Mouse (Mus musculus) 416B (cell line): ENCODE measurements at regions not wholly inside any gene's neighbourhood (a gene's known extent, or its start where the extent isn't known, plus 50 kb on each side); places are given as distances from the start of the nearest gene placed in this dataset.

Experiments used
- DNase-seq: peaks from one replicate; pipeline ENCODE4 v3.0.0; 2011; ENCODE audit warnings: low read depth

GRCm38 (mm10) chr5:43339671-43340070, 106.7 kb downstream of the Cpeb2 start:
- no peak for DNase-seq

GRCm38 (mm10) chr5:43341475-43341874, 108.5 kb downstream of the Cpeb2 start:
- DNase-seq: no peak

GRCm38 (mm10) chr5:43344441-43344840, 111.5 kb downstream of the Cpeb2 start:
- DNase-seq: no peak

DNA sequence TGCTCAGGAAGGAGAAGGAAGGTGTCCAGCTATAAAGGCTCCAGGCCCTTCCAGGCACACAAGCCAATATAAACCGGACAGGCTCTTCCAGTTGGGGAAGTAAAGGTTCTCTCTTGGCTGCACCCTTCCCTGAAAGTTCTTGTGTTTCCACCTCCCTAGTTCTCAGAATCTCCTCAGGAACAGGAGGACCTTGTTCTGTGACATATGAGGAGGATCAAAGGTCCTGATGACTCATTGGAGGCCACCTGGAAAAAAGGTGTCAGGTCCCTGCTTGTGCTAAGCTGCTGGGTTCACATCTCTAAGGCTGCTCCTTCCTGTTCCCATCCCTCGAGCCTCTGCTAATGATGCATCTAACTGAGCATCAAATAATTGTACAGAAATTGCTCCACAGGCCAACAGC, 118.0 kb downstream of the Cpeb2 start:
- no peak for DNase-seq

DNA sequence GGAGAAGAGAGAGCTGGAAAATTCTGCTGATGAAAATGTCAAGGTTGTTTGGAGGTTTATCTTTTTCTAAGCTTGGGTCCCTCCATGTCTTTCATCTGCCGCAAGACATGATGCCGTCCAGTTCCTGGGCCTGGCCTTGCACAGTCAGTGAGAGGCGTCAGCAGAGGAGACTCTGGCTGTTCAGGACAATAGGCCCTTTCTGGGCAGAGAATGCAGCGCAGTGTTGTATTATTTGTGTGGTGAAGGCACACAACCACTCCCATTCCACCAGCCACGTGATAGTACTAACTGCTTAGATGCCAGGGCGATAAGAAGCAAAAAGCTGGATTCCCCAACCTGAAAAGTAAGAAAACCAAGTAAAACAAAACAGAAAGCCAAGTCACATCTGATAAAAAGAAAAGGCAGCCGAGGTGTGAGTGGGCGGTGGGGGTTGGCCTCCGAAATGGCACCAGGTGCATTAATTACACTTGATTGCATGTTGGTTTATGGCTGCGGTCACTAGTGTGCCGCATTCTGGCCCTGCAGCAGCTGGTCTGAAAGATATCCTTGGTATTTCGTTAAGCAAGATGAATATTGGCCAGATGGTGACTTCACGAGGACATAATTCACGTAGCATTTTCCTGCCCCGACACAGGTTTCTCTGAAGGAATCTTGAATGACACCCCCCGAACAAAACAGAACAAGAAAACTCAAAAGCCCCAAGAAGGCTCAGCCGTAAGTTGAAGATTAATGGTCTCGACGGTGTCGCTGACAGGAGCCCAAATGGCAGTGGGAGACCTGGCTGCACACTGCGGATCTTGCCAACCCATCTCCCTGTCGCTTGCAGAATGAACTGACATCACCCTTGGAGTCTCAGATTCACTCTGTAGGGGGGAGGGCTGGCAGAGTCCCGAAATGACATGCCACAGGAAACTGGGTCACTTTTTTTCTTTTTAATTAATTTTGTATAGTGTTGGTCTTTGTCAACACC, 120.3 kb downstream of the Cpeb2 start:
- no peak for DNase-seq

DNA sequence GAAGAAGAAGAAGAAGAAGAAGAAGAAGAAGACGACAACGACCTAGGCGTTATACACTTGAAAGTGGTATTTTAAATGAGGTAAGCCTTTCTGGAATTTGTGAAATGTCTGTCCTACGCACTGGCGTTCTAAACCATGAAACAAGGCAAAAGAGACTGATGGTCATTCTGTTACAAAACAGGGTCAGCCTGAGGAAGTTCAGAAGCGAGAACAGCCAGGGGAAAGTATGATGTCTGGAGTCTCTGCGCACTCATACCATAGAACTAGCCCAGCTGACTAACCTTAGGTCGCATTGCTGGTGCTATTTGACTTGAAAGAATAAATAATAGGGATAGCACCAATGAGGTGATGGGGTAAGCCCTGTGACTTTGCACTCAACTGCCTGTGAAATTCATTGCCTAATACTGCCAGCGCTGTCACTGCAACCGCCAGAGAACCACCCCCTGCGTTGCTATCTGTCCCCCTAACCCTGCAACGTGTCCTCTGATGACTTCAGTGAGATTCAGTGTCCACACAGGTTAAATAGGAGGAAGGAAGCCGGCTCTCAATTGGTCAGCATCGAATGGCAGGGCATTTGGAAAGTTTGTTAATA, 121.5 kb downstream of the Cpeb2 start:
- peak; percentile 79 for DNase-seq

DNA sequence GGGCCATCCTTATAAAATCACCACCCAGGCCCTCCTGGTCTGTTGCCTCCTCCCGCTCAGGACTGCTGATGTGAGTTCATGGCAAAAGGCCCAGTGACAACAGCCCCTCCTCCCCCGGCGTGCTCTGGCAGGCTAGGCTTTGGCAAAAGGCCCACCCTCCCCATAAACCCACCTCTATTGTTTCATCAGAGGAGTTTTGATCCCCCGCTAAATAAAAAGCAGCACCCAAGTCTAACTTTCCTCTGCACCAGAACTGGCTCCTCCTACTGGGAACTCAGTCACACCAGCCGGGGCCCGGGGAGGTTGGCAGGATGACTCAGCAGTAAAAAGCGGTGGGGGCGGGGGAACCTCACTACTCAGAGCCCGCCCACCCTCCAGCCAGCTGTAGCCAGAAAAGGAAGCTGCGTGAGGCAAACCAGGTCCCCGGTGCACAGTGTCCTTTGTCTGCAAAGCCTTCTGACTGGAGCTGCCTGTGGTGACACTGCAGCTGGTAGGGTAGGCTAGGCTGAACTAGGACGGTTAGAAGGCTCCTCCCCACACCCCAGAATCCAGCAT, 122.1 kb downstream of the Cpeb2 start:
- DNase-seq: peak; percentile 95

GRCm38 (mm10) chr5:43355832-43356231, 122.9 kb downstream of the Cpeb2 start:
- no peak for DNase-seq

DNA sequence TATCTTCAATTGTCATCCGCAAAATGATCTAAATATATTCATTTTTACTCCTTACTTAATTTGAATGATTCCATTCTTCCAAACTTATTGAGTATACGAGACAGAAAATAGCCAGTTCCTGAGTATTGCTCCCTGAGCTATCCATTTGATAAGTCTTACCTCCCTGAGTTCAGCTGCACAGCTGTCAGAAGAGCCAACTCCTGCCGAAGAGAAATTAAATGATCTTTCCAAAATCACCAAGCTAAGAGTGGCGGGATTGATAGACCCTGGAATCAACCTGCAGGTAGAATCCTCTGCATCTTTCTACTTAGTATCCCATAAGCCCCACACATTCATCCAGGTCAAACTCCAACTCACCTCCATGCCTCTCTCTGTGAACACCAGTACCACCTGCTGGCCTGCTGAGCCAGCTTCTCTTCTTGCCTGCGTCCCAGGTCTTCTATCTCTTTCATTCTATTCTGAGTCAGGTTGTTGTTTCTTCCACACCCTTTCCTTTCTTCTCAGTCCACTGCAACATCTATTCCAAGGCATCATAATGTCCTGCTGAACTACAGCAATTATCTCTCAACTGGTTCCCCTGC, 124.2 kb downstream of the Cpeb2 start:
- peak; percentile 43 for DNase-seq

DNA sequence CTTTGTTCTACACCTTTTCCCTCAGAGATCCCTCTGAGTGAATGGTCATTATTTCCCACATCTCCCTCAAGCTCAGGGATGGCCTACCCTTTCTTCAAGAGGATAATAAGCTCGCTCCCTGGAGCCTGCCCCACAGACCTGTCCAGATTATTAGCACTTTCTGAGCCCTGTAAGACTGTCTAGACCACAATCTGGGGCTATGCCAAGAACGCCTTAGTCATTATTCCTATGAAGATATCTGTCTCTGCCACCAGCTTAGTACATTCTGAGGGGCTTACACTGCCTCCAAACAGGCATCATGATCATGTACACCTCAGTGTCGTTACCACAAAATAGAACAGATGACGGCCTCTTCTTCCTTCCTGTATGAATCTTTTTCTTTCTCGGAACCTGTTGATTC, 124.9 kb downstream of the Cpeb2 start:
- DNase-seq: peak; percentile 74

- DNase-seq: peak; percentile 43
Observed at GRCm38 (mm10) chr5:43358928-43359765, 126.2 kb downstream of the Cpeb2 start.

GRCm38 (mm10) chr5:43360298-43360697, 127.3 kb downstream of the Cpeb2 start:
- peak; percentile 81 for DNase-seq

- no peak for DNase-seq
Observed at GRCm38 (mm10) chr5:43361026-43361425, 128.1 kb downstream of the Cpeb2 start.

- no peak for DNase-seq
Observed at GRCm38 (mm10) chr5:43372385-43372784, 139.4 kb downstream of the Cpeb2 start.

GRCm38 (mm10) chr5:43384689-43385375, 130.5 kb upstream of the C1qtnf7 start:
- peak; percentile 25 for DNase-seq

- no peak for DNase-seq
Observed at GRCm38 (mm10) chr5:43390997-43391396, 124.3 kb upstream of the C1qtnf7 start.

DNA sequence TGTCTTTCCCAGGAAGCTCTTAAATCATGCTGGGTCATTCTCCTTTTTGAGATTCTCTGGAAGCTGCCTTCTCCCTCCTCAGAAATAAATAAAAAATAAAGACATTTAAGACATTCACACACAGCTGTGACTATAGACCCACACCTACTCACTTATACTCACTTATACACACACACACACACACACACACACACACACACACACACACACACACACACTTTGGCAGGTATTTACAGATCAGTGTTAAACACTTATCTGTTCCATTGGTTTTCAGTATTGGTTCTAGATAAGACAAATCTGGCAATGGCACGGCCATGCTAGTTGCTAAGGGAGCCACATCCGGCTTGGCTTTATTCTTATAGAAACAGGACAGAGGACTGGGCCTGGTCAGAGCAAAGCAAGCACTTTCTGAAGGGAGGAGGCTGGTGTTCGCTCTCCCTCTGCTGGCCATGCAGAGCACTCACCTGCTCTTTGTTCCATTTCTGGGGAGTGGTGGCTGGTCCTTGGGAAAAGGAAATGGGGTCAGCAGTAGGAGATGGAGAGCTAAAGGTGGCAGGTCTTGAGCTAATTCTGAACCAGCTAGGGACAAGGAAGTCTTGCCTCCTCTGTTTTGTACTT, 123.8 kb upstream of the C1qtnf7 start:
- peak; percentile 61 for DNase-seq

GRCm38 (mm10) chr5:43392908-43393545, 122.3 kb upstream of the C1qtnf7 start:
- DNase-seq: no peak

DNA sequence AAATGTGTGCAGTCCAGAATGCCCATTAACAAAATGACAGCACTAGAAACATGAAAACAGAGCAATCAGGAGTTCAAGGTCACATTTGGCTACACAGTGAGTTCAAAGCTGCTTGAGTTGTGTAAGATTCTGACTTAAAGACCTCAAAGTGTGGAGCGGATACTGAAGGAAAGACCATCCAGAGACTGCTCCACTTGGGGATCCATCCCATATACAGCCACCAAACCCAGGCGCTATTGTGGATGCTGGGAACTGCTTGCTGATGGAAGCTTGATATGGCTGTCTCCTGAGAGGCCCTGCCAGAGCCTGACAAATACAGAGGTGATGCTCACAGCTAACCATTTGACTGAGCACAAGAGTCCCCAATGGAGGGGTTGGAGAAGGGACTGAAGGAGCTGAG, 98.1 kb upstream of the C1qtnf7 start:
- DNase-seq: no peak
